ENCODE assay signal across 9 mouse cellular contexts in the genomic region with DNA sequence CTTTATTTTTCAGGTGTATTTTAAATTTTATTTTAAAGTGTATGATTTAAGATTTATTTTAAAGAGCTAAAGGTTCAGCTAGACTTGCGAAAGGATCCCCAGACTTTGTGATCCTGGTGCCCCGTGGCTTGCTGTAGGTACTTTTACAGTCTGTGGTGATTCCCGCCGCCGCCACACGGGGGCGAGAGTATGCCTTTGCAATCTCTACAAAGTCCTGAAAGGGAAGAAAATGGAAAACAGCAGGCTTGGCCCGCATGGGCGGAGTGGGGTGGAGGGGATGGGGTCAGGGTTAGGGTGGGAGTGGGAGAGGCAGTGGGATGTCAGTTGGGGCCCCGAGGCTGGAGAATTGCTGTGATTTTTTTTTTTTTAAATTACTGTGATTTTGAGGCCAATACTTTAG. TPM values are rescaled to one million over a fixed set of nuclear protein-coding genes. Genes with fewer than 3 reads are reported as not detected.
DNase-seq lines count a peak whose midpoint lies in the region; ATAC-seq and TF ChIP-seq lines count a peak whose summit lies in the region.
"Had no signal": no experiment of that assay in that cellular context is flagged by ENCODE, and none has a peak within 500 bp of the region (broad histone marks: within the 10 kb centered on the region; RNA-seq: fewer than 3 reads in every experiment).

No protein-coding gene starts in this region.

- H3K36me3 ChIP-seq in kidney, postnatal 0 days (ENCODE audit: insufficient read depth, low read length), result no peaks in the 10 kb centered on the region
- H3K36me3 ChIP-seq in liver, embryonic 14.5 days (replicated peaks; ENCODE audit: control insufficient read depth, insufficient read depth, low read depth), result no peaks in the 10 kb centered on the region
- H3K36me3 ChIP-seq: hindbrain, embryonic 15.5 days had no signal

- WGBS in kidney, postnatal 0 days, result under 1% methylated on average over 10 of the region's 10 CpGs
- WGBS in liver, embryonic 14.5 days (ENCODE audit: insufficient replicate concordance), result 4% methylated on average over 10 of the region's 10 CpGs

- no peak overlapping the region for H3K4me3 ChIP-seq in kidney, postnatal 0 days (replicated peaks; ENCODE audit: low read depth, low read length)
- no peak overlapping the region for H3K4me3 ChIP-seq in liver, embryonic 14.5 days (ENCODE audit: insufficient read depth in 1 of 2, low read depth in 2 of 2, low read length in 2 of 2)
- H3K4me3 ChIP-seq: hindbrain, embryonic 15.5 days had no signal

- no peaks in the 10 kb centered on the region for H3K27me3 ChIP-seq in kidney, postnatal 0 days (ENCODE audit: insufficient read depth, low read length)
- H3K27me3 ChIP-seq in liver, embryonic 14.5 days (ENCODE audit: control insufficient read depth, insufficient read depth, low read length), result no peaks in the 10 kb centered on the region
- H3K27me3 ChIP-seq: hindbrain, embryonic 15.5 days had no signal

- peaks cover 10% of the 10 kb centered on the region; the same call in 1 of the 2 replicates for H3K4me1 ChIP-seq in kidney, postnatal 0 days (replicated peaks; ENCODE audit: insufficient read depth, low read length)
- no peaks in the 10 kb centered on the region for H3K4me1 ChIP-seq in liver, embryonic 14.5 days (replicated peaks; ENCODE audit: control insufficient read depth in 2 of 2, insufficient read depth in 2 of 2, low read length in 1 of 2)

- DNase-seq in CD4-positive helper T cell, adult 2 months (ENCODE audit: low read depth, low spot score), result peak; percentile 78
- DNase-seq in adrenal gland, adult 18-20 months (ENCODE audit: low spot score in 2 of 2), result peak; percentile 85 to 91
- peak; percentile 90 for DNase-seq in embryo, embryonic 11 days
- peak; percentile 89 for DNase-seq in kidney, postnatal 0 days (ENCODE audit: low spot score)
- peak; percentile 34 to 44 (median 36) for DNase-seq in liver, embryonic 14.5 days (ENCODE audit: low read depth in 3 of 3, low spot score in 3 of 3)
- peak; percentile 87 for DNase-seq in retina, postnatal 1 day
- DNase-seq in thymus, postnatal 4 days, result peak; percentile 95

- TF ChIP-seq CTCF in kidney, postnatal 0 days (IDR thresholded peaks at IDR 0.05; ENCODE audit: low read depth), result peak; percentile 87
- peak; percentile 89 for TF ChIP-seq CTCF in liver, embryonic 14.5 days (IDR thresholded peaks at IDR 0.05; ENCODE audit: low read depth)

- peak; percentile 70 for ATAC-seq in granulocyte monocyte progenitor cell, adult 5-6 weeks (replicated peaks; ENCODE audit: poor library complexity, severe bottlenecking)
- ATAC-seq in kidney, postnatal 0 days (replicated peaks; ENCODE audit: low FRiP score, low read depth), result no peak
- no peak for ATAC-seq in liver, embryonic 14.5 days (ENCODE audit: insufficient read depth)

- no peak for TF ChIP-seq EP300 in liver, embryonic 14.5 days (IDR thresholded peaks at IDR 0.05; ENCODE audit: low read depth)

- H3K9ac ChIP-seq in kidney, postnatal 0 days (ENCODE audit: low read depth, low read length), result no peak overlapping the region
- no peak overlapping the region for H3K9ac ChIP-seq in liver, embryonic 14.5 days (replicated peaks)
- H3K9ac ChIP-seq: hindbrain, embryonic 15.5 days had no signal

- no peak overlapping the region for H3K27ac ChIP-seq in kidney, postnatal 0 days
- H3K27ac ChIP-seq in liver, embryonic 14.5 days, result no peak overlapping the region
- H3K27ac ChIP-seq: hindbrain, embryonic 15.5 days had no signal

- no peak overlapping the region for H3K4me2 ChIP-seq in kidney, postnatal 0 days (ENCODE audit: low read length)
- H3K4me2 ChIP-seq in liver, embryonic 14.5 days (ENCODE audit: low read depth), result no peak overlapping the region
- H3K4me2 ChIP-seq: hindbrain, embryonic 15.5 days had no signal

- no peaks in the 10 kb centered on the region for H3K9me3 ChIP-seq in kidney, postnatal 0 days (replicated peaks; ENCODE audit: low read length)
- no peaks in the 10 kb centered on the region for H3K9me3 ChIP-seq in liver, embryonic 14.5 days (ENCODE audit: control insufficient read depth, low read length)
- H3K9me3 ChIP-seq: hindbrain, embryonic 15.5 days had no signal

RNA-seq across cellular contexts. Expression of a gene that starts 7.7 kb away (rescaled TPM):
- 10 to 100 TPM in 1 of 2 experiments, 1 to 10 TPM in 1; 7.4 to 14.0 TPM for total RNA-seq in adrenal gland, adult 18-20 months (2021)
- total RNA-seq in granulocyte monocyte progenitor cell, adult 5-6 weeks (2014; fragmentation: Nextera tagmentation), result not detected in 2 replicates
- 0.04 TPM in 1 of 2 replicates, not detected in the other for total RNA-seq in granulocyte monocyte progenitor cell, adult 5-6 weeks (2017)
- 5.1 and 6.0 TPM in 2 replicates for polyA plus RNA-seq in kidney, postnatal 0 days (2015; fragmentation: Nextera tagmentation; extraction: Ambion mirVana)
- polyA plus RNA-seq in liver, embryonic 14.5 days (2012; rRNA removed), result 2.0 and 2.5 TPM in 2 replicates
- polyA plus RNA-seq in liver, embryonic 14.5 days (2014; fragmentation: Nextera tagmentation; extraction: Ambion mirVana), result 2.1 and 2.4 TPM in 2 replicates
- polyA plus RNA-seq: hindbrain, embryonic 15.5 days had no signal

RNA-seq across cellular contexts. Expression of a gene that starts 8.3 kb away (rescaled TPM):
- not detected for total RNA-seq in adrenal gland, adult 18-20 months (2021)
- 5.6 TPM in 1 of 2 replicates, not detected in the other for total RNA-seq in granulocyte monocyte progenitor cell, adult 5-6 weeks (2014; fragmentation: Nextera tagmentation)
- 1.7 TPM in 1 of 2 replicates, not detected in the other for total RNA-seq in granulocyte monocyte progenitor cell, adult 5-6 weeks (2017)
- 4.0 and 6.1 TPM in 2 replicates for polyA plus RNA-seq in kidney, postnatal 0 days (2015; fragmentation: Nextera tagmentation; extraction: Ambion mirVana)
- 0.10 TPM in 1 of 2 replicates, not detected in the other for polyA plus RNA-seq in liver, embryonic 14.5 days (2012; rRNA removed)
- not detected in 2 replicates for polyA plus RNA-seq in liver, embryonic 14.5 days (2014; fragmentation: Nextera tagmentation; extraction: Ambion mirVana)

RNA-seq across cellular contexts. Expression of a gene that starts 37.7 kb away (rescaled TPM):
- total RNA-seq in adrenal gland, adult 18-20 months (2021), result 10 to 100 TPM; 11.9 to 14.7 TPM
- 43.2 and 82.3 TPM in 2 replicates for total RNA-seq in granulocyte monocyte progenitor cell, adult 5-6 weeks (2014; fragmentation: Nextera tagmentation)
- total RNA-seq in granulocyte monocyte progenitor cell, adult 5-6 weeks (2017), result 24.8 and 25.0 TPM in 2 replicates
- 8.8 and 9.9 TPM in 2 replicates for polyA plus RNA-seq in kidney, postnatal 0 days (2015; fragmentation: Nextera tagmentation; extraction: Ambion mirVana)
- 1.4 and 1.5 TPM in 2 replicates for polyA plus RNA-seq in liver, embryonic 14.5 days (2012; rRNA removed)
- polyA plus RNA-seq in liver, embryonic 14.5 days (2014; fragmentation: Nextera tagmentation; extraction: Ambion mirVana), result 0.85 and 0.93 TPM in 2 replicates

RNA-seq across cellular contexts. Expression of a gene that starts 51.4 kb away (rescaled TPM):
- 10 to 100 TPM; 12.8 to 18.7 TPM for total RNA-seq in adrenal gland, adult 18-20 months (2021)
- 17.1 and 20.2 TPM in 2 replicates for total RNA-seq in granulocyte monocyte progenitor cell, adult 5-6 weeks (2014; fragmentation: Nextera tagmentation)
- total RNA-seq in granulocyte monocyte progenitor cell, adult 5-6 weeks (2017), result 6.4 and 8.1 TPM in 2 replicates
- 21.8 and 22.7 TPM in 2 replicates for polyA plus RNA-seq in kidney, postnatal 0 days (2015; fragmentation: Nextera tagmentation; extraction: Ambion mirVana)
- 3.4 and 5.0 TPM in 2 replicates for polyA plus RNA-seq in liver, embryonic 14.5 days (2012; rRNA removed)
- polyA plus RNA-seq in liver, embryonic 14.5 days (2014; fragmentation: Nextera tagmentation; extraction: Ambion mirVana), result 5.1 and 5.4 TPM in 2 replicates

Comparison
In these comparisons a context has a peak if more than half of its experiments do, and no peak if none do; other contexts are left out.
1. DNase-seq: peak in every context shown above with its lines; median percentile 95 in thymus, postnatal 4 days; 90 in embryo, embryonic 11 days; 89 in kidney, postnatal 0 days; 88 in adrenal gland, adult 18-20 months; 87 in retina, postnatal 1 day; 78 in CD4-positive helper T cell, adult 2 months; 36 in liver, embryonic 14.5 days.
2. RNA of a gene that starts 7.7 kb away (total RNA-seq): 7.4 to 14.0 TPM in adrenal gland, adult 18-20 months; 0.04 TPM in granulocyte monocyte progenitor cell, adult 5-6 weeks; every median in the first group is over 4 times any median in the second.